Mouse (Mus musculus) left cerebral cortex, adult 9 months (tissue): ENCODE measurements around the gene Fkbp1b.
"Not testable (repeated sequence)": the region's sequence is repeated elsewhere in the genome, so short reads cannot be mapped to it uniquely, and the experiment has no call there.

ENCODE experiments used
- DNase-seq, 2 experiments: peaks; one replicate each; pipeline ENCODE4 v3.0.0; 2022; ENCODE audit warnings: low spot score in 2 of 2

Gene Fkbp1b

DNA sequence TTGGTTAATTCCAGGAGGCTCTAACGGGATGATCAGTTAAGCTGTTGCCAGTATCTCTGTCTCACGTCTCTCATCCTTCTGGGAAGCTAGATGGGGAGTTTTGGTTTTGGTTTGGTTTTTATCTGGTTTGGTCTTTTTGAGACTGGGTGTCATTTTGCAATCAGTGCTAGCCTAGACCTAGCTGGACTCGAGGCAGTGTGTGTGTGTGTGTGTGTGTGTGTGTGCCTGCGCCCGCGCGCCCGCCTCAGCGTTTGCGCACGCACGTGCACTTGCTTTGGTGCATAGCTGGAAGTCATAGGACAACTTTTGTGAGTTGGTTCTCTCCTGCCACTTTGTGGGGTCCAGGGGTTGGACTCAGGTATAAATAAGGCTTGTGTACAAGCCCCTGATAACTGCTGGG is 2.4 kb upstream of the Fkbp1b start:
- no peak for DNase-seq

DNA sequence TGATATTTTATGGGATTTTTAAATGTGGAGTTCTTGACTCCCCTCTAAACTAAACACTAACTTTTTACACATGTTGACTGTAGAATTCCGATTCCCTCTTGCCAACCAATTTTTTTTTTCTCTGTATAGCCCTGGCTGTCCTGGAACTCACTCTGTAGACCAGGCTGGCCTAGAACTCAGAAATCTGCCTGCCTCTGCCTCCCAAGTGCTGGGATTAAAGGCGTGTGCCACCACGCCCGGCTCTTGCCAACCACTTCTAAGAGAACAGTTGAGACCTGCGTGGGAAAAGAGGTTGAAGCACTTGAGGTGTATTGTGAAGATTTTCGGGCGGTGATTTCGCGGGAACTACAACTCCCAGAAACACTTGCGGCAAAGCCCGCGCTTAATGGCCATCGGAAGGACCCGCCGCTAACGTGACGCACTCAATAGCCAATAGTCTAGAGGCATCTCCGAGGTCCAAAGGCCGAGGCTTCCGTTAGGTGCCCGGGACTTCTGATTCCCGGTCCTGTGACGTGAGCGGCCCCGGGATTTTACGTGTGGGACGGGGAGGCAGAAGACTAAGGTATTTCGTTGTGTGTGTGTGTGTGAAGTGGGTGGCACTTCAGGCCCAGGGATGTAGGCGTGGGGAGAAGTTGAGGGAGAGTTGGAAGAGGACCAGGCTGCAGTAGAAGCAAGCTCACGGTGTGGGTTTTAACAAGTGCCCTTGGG is 1.7 kb upstream of the Fkbp1b start, which contains the start of gene Wdcp:
Wdcp (plus strand) TSS at position 414 of the 708 bp plus-strand sequence.
- DNase-seq, result peak; percentile 85 to 94

DNA sequence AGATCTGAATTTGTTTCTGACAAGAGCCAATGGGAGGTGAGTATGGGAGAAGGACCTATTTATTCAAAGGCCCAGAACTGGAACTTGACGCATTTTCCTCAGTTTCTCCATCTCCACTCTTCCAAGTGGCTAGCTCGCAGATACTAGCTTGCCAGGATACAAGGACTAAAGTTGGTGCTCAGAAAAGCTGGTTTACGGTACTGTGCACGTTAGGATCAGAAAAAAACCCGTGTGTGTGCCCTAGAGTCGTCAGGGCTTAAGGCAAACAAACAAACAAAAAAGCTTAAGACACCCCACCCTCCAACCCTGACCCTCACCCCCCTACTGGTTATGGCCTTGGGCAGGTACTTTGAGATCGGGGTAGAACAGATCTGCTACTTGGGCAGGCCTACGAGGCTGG is 1.1 kb upstream of the Fkbp1b start:
- no peak for DNase-seq

DNA sequence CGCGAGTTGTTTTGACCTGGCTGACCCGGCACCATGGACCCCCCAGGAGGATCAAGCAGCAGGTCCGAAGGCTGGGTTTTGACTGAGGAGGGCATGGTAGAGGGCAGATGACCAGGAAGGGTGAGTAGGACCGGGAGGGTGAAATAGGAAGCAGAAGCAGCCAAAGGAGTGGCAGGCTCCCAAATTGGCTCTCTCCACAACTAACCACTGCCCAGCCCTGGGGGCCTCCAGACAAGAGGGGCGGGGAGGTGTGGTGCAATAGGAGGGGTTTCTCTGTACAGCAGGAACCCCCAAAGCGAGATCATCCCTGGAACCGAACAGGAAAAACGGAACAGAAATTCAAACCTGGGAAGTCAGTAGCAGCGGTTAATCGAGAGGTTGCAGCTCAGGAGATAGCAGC is 650 bp downstream of the Fkbp1b start:
- DNase-seq, result no peak

DNA sequence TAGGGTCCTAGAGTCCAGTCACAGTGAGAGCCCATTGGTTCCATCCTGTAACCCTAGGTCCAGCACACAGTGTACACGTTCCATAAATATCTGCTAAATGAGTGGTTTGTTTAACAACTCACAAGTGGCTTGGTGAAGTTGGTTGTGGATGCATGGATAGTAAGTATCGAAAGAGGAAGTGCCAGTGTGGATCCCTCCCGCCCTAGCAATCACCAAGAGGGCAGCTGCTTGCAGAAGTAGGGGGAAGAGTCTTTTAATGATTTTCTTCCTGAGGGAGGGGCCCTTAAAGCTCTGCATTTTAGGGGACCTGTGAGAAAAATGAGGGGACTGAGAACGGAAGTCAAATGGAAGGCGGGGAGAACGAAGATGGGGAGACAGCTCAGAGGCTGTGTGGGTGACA is 1.4 kb downstream of the Fkbp1b start:
- no peak for DNase-seq

DNA sequence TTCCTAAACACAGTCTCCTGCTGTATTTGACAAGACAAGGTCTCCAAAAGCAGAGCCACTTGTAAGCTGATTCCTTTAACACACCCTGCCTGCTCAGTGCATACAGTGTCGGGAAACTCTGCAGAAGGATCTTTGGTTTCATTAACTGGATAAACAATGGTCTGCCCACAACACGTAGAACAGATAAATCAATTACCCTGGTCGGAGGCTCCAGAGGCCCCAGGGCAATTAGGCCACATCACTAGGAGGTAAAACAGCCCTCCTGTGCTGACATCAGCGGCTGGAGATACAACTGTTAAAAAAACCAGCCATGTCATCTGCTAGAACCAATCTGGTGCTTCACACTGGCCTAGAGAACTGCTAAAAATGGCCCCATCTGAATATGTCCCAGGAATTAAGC is 4.4 kb downstream of the Fkbp1b start:
- no peak for DNase-seq

DNA sequence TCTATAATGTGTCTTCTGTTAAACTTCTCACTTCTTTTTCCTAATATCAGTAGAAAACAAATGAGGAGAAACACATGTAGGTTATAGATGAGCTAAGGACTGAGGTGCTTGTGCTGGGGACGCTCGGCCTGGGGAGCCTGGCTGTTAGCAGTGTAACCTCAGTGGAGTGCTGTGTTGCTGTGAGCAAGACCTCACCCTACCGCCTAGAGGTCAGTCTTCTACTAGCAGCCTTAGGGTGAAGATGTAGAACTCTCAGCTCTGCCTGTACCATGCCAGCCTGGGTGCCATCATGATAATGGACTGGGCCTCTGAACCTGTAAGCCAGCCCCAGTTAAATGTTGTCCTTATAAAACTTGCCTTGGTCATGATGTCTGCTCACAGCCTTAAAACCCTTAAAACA is 14.1 kb downstream of the Fkbp1b start:
- DNase-seq, result no peak

DNA sequence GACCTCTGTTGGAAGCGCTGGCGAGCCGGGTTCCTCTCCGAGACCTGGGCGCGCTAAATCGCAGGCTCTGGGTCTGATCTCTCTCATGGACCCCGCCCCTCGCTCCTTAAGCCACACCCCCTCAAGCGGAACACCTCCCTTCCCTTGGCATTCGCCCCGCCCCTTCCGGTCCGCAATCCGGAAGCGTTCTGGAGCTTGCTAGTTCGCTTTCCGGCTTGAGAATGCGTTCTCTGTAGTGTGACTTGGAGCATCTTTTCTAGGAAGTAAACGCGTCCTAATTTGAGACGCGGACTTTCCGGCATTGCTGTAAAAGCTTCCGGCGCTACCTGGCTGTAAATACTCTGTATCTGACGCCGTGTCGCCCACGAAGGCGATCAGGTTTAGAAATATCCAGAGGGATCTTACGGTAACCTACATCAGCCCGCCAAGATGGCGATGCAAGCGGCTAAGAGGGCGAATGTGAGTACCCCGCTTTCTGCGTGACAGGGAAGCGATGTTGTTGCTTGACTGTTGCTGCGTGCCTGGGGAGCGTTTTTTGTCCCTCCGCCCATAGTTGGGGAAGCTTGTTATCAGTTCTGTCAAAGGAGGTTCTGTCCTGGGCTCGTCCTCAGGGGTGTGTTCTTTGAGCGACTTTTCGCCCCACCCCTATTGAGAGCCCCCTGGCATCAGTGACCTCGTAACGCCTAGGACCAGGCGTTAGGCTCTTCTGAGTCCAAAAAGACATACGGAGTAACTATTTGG is 23.9 kb downstream of the Fkbp1b start, which contains the start of gene Sf3b6:
Sf3b6 (plus strand) TSS at position 184 of the 741 bp plus-strand sequence.
- peak; percentile 88 to 98 for DNase-seq

DNA sequence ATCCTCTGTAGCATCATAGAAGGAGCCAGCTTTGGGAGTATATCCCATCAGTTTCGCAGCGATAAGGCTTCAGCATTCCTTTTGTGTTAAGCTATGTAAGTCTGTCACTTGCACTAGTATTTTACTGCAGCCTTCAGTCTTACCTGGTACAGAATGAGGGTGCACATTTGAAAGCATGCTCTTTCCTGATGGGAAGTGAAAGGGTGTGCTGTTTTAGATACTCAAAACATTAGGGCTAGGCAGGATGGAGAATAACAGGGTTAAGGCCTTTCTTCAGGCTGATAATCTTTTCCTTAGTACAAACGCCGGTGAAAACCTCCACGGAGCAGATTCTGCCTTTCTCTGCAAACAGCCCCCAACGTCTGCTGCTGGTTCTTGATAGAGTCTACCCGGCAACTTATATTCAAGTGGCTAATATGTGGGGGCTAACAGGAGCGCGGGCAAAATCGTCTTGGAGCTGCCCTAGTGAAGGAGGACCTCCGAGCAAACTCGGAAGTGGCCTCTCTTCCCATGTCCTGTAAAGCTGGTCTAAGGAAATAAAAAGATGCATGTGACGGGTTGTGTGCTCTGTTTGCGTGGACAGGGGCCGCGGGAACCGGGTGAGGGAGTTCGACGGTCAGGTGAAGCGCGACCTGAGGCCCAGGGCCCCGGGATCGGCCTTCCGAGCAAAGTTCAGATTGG is 24.6 kb downstream of the Fkbp1b start:
- DNase-seq, result no peak

DNA sequence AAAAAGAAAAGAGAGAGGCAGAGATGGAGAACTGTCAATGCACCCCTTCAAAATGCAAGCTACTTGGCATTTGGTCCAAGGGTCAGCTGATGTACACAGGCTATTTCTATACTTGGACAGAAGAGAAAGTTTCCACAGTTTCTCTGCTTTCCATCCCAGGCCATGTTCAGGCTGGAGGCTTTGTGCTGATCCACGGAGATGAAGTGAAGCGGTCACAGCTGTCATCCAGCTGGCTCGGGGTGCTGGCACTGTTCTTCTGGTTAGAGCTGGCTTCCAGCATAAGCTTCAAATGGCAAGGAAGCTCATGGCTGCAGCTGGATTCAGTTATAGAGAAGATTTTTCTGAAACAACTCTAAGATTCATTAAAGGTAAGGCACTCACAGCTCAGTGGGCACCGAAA is 27.8 kb downstream of the Fkbp1b start:
- no peak for DNase-seq

DNA sequence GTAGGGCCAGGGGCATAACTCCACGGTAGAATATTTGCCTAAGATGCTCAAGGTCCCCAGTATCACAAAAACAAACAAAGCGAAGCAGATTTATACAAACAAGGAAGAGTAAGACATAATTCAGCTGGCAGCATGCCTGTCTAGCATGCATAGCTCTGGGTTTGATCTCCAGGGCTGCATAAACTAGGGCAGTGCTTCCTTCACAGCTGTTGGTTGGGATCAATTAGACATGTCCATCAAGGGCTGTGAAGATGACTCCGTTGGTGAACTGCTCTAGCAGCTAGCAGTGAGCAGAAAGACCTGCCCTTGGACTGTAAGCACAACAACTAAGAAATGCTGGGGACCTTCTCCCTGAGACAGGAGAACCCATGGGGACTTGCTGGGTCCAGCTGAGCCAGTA is 29.7 kb downstream of the Fkbp1b start:
- DNase-seq, result no peak

DNA sequence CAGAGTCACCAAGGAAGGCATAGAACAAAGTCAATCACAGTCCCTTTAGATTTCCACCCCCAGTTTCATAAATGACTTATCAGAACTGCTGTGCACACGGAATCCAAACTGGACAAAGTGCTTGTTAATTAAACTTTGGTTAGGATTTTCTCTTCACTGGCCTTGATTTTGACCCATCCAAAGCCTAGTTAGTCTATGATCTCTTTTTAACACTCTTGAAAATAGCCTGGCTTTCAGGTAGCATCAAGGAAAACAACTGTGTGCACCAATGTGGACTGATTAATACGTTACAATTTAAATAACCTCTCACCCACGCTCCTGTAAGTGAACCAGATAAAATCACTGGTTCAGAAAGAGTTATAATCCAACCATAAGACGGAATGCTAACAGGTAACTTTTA is 30.4 kb downstream of the Fkbp1b start:
- DNase-seq, result no peak

DNA sequence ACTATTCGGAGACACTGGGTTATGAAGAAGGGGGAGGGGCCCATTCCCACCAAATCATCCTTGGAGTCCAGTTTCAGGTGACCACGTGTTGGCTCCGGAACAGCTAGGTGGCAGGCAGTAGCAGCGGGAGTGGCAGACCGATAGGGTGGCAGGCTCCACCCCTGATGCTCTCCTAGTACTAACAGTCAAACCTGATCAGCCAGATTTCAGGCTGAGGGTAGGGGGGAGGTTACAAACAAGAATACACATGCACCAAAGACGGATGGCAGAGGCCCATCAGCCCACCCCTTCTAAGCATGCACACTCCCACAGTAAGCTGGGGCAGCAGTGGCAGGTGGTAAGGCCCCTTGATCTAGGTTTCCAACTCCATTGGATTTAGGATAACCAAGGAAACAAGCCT is 43.9 kb downstream of the Fkbp1b start:
- DNase-seq, result not testable (repeated sequence)

DNA sequence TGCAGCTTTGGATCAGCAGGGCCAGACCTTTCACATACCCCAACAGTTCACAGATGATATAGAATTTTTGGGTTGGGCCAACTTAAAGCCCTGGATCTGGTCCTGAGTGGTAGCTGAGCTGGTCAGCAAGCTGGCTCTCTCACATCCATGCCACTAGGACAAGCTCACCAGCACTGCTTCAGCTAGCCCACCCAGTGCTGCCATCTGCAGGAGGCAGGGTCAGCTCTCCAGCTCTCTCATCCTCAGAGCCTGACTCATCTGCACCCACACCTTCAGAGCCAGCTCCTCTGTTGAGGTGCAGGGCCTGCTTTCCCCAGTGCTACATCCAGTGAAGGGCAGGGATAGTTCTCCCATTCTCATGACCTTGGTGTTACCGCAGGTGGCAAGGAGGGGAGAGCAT is 47.7 kb downstream of the Fkbp1b start:
- DNase-seq, result peak in 1 of 2 experiments; percentile 22

DNA sequence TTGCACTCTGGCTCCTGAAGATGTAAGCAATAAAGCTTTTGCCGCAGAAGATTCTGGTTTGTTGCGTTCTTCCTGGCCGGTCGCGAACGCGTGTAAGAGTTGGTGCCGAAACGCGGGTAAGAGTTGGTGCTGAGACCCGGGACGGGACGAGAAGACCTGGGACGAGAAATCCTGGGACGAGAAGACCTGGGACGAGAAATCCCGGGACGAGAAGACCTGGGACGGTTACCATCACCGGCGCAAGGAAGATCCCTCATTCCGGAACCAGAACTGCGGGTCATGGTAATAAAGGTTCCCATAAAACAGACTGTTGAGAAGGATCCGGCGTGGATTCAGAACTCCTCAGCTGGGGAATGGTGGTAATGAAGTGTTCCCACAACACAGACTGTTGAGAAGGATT is 53.3 kb downstream of the Fkbp1b start:
- not testable (repeated sequence) for DNase-seq

DNA sequence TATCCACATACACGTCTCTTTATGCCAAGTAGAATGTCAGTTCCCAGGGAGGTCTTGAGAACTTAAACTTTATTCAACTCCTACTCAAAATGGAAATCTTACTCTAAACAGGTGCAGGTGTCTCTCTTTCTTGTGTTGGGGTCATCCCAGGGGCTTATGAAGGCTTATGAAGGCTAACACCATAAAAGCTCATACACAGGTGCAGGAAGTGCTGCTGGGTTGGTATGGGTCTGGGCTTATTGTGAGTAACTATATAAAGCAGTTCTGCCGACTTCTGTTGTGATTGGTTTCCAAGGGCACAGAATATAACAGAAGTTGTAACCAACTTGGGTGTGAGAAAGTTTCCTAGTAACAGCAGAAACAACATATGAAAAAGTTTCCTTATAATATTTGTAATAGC is 56.9 kb downstream of the Fkbp1b start:
- no peak for DNase-seq

DNA sequence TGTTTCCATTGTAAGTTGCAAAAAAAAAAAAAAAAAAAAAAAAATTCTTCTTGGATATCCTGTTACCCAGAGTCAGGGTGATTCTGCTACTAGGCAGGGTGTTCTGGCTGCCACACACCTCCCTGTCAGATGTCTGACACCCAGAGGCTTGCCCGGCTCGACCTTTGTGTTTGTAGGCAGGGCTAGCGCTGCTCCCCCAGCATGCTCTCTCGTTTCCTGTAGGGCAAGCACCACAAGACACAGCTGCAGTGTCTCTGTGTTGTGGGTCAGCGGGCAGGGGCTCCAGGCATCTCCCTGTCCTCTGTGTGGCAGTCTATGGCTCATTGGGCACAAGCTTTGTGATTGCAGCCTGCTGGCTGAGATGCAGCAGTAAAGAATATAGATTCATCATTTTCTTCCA is 57.8 kb downstream of the Fkbp1b start:
- no peak for DNase-seq
